Mouse (Mus musculus) NIH3T3 (cell line): ENCODE results near the gene Ogg1.
"Not testable (repeated sequence)": the region's sequence is repeated elsewhere in the genome, so short reads cannot be mapped to it uniquely, and the experiment has no call there.

ENCODE experiments used
- DNase-seq: peaks from one replicate; pipeline ENCODE4 v3.0.0-alpha.2; 2012; ENCODE audit warnings: low read depth

The Ogg1 gene

DNA sequence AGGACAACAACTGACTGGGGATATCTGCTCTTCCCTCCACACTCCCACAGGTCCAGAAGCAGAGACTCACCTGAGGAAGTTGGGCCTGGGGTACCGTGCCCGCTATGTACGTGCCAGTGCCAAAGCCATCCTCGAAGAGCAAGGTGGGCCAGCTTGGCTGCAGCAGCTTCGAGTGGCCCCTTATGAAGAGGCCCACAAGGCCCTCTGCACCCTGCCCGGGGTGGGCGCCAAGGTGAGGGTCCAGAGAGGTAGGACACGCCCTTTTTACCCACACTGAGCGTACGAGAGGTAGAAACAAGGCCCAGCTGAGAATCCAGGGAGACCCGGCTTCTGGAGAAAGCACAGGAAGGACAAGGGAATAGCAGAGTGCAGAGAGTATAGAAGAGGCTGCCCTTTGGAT, 4.9 kb downstream of the Ogg1 start:
- DNase-seq = no peak

DNA sequence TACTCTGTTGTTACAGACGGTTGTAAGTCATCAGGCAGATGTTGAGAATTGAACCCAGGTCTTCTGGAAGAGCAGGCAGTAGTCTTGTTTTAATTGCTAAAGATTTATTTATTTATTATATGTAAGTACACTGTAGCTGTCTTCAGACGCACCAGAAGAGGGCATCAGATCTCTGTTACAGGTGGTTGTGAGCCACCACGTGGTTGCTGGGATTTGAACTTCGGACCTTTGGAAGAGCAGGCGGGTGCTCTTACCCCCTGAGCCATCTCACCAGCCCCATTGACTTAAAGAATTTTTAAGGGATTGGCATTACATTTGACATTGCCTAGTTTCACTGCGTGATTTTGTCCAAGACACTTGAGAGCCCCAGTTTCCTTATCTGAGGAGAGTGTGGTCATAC, 6.0 kb downstream of the Ogg1 start:
- not testable (repeated sequence) for DNase-seq

DNA sequence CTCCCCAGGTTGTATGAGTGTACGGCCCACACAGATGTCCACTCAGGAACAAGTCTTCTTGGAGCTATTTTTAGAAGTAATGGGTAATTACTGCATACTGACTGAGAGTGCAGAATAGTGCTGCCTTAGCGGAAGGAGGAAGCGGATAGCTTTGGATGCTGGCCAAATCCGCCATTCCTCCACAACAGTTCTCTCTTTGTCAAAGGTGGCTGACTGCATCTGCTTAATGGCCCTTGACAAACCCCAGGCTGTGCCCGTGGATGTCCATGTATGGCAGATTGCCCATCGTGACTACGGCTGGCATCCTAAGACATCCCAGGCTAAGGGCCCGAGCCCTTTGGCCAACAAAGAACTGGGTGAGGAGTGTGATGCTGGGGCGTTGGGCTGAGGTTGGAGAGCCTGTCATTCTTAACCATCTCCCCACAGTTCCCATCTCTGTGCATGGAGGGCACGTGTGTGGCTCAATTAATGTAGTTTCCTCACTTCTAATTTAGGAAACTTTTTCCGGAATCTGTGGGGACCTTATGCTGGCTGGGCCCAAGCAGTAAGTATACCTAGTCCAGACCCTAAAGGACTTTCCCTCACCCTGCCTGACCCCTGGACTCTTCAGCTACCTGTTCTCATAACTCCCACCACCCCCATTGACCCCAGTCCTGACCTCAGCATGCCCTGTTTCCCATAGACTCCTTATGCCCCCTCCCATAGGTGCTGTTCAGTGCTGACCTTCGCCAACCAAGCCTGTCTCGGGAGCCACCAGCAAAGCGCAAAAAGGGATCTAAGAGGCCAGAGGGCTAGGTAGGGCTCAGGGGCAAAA, 6.6 kb downstream of the Ogg1 start:
- DNase-seq = peak; percentile 48

DNA sequence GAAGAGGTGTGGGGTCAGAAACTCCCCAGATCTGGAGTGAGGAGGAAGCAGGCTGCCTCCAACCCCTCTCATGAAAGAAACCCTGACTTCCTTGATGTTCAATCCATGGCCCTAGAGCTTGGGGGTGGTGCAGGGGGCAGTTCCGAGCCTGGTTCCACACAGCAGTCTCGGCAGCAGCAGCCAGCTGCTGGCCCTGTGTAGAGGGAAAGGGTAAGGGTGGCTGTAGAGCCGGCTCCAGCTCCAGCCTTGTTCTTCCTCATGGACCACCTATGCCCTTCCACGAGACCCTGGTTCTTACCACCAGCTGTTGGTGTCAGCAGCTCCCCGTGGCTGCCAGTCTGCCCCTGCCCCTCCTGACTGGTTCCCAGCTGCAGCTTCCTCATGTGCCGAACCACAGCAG, 7.4 kb downstream of the Ogg1 start:
- DNase-seq = no peak

DNA sequence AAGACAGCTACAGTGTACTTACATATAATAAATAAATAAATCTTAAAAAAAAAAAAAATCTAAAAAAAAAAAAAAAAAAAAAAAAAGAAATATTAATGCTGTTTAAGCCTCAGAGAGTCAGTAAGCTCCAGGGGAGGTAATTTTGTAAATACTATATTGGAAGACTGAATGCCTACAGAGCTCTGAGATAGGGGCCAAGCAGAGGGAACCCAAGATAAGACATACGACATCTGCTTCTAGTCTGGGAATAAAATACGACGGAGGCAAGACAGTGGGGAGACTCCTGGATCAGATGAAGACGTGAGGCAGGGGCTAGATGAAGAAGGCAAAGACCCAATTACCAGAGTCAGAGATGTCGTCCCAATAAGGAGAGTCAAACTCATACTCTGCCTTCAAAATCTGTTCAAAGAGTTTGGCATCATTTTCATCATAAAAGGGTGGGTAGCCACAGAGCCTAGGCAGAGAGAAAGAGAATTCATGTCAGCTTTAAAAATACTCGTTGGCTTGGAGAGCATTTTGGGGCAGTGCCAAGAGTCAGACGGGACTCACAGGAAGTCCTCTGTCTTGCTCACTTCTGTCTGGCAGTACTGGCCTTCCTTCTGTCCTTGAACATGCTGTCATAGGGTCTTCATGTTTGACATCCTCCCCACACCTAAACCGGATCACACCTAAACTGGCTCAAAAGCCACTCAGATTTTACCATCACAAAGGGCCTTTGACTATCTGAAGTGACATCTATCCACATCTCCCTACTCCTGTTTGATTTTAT, 10.3 kb downstream of the Ogg1 start:
- DNase-seq = no peak

DNA sequence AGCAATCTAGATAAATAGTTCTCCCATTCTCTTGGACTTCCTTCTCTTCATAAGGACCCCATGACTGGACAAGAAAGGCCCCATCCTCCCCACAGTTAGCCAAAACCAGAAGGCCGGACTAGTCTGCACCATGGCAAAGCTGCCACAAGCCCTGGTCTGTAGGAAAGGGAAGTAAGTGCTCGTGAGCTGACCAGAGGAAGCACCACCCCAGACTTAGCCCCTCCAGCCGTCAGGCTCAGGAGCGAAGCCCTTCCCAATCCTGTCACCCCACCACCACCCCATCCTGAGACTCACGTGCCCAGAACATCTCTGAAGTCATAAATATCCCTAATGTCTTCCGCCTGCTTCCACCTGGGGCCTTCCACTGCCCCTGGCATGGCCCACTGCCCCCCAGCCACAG, 14.8 kb downstream of the Ogg1 start:
- no peak for DNase-seq

DNA sequence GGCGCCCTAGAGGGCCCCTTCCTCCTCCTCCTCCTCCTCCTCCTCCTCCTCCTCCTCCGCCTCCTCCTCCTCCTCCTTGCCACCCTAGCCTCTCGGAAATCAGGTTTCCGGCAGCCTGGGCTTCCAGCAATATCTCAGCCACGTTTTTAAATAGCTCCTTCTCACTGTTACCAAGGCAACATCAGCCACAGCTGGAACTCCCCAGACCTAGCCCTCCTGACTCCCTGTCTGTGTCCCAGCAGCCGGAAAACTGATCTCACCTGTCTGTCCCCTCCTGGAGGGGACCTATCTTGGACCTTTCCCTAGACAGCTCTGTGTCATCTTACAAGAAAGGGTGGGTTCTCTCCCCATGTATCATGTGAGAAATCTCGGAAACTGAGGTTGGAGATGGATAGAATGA, 15.5 kb downstream of the Ogg1 start:
- no peak for DNase-seq

DNA sequence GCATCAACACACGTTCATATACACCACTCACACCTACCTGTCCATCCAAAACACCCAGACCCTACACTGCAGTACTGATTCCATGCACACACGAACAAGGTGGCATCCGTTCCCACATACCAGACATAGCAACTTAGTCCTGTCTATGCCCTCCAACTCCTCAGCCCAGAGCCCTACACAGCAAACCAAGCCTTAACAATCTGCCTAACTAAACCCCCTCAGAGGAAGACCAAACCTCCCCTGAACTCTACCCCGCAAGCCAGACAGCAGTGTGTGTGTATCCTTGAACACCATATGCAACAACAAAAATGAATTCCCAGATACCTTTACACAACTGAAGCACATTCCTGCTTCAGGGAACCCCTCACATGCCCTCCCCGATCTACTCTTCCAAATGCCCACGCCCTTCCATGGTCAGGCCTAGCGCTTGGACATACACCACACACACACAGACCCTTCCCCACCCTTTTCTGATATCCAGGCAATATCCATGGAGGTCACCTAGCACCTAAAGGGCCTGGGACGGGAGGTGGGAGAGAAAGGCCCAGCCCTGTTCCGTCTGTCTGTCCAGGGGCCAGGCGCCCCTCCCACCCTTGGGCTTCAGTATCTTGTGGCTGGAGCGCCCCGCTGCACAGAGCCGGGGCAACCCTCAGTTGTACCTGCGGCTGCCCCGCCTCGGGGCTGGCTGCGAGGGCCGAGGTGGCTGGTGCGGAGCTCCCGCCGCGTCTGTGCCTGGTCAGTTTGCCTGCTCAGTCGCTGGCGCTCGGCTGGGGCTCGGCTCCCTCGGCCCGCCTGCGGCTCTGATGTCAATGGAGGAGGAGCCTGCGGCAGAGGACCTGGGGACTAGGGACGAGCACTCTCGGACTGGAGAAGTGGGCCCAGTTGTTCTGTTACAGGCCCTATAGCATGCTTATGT, 16.7 kb downstream of the Ogg1 start, which contains the start of gene Camk1:
Gene Camk1 (minus strand): TSS at position 808 of the 916 bp plus-strand sequence.
- DNase-seq = peak; percentile 90

DNA sequence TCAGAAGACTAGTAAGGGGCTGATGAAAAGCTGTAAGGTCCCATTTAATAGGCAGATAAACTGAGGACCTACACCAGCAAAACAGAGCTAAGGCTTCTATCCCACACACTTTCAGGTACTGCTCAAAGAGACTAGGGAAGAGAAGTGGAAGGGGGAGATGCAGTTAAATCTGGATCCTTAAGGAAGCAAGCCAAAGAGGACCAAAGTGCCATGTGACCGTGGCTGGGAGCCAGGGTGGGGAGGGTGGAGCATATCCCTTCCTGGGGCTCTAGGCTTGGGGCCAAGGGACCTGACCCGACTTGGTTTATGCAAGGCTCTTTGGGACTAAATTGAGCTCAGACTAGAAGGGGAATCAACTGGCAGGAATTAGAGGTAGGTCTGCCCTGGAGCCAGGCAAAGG, 17.5 kb downstream of the Ogg1 start:
- peak; percentile 77 for DNase-seq

DNA sequence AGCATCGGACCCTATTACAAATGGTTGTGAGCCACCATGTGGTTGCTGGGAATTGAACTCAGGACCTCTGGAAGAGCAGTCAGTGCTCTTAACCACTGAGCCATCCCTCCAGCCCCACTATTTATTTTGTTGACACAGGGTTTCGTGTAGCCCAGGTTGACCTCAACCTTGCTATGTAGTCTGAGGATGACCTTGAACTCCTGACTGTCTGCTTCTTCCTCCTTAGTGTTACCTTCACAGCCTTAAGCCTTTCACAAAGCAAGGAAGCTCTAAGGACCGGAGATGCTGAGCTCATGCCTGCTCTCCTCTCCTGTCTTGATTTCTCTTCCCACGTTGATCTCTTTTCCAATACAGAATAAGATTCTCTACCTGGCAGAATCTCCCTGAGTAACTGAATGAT, 20.1 kb downstream of the Ogg1 start:
- DNase-seq = no peak

DNA sequence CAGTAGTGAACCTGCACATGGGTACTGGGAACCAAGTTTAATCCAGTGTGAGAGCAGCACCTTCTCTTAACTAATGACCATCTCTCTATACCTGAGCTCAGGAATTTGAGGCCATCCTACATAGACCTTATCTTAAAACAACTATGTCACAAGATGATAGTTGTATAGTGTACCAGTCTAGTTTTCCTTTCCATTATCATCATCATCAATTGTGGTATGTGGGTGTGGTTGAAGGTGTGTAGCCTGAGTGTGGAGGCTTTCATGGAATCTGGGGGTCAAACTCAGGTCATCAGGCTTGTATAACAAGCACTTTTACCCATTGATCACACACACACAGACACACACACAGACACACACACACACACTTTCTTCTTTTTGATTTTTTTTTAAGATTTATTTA, 23.8 kb downstream of the Ogg1 start:
- DNase-seq = no peak

DNA sequence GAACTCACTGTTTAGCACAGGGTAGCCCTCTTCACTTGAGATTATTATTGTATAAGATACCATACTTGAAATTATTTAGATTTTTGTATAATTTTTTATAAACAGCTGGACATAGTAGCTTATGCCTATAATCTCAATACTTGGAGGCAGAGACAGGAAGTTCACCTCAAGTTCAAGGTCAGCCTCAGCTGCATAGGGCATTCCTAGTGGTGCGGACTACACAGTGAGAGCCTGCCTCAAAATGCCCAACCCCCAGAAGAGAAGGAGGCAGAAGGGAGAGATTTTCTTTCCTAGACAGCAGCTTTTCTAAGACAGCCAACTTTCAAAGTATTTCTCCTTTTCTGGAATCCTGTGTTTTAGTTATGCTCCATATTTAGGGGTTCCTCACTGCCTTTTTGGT, 24.4 kb downstream of the Ogg1 start:
- DNase-seq = no peak

DNA sequence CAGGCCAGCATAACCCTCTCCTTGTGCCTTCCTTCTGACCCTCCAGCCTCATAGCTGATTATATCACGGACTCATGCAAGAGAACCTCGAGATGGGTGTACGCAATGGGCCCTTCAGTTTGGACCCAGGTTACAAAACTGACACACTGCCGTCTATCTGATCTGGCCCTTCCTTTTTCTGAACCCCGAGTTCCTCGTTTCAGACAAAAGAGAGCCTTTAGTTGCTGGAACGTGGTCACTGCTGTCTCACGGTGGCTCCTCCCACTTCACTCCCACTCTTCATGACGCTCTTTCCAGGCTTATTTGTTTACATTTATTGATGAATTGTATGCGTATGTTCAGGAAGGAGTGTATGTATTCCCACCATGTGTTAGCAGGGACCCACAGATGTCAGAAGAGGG, 24.9 kb downstream of the Ogg1 start:
- DNase-seq = no peak

DNA sequence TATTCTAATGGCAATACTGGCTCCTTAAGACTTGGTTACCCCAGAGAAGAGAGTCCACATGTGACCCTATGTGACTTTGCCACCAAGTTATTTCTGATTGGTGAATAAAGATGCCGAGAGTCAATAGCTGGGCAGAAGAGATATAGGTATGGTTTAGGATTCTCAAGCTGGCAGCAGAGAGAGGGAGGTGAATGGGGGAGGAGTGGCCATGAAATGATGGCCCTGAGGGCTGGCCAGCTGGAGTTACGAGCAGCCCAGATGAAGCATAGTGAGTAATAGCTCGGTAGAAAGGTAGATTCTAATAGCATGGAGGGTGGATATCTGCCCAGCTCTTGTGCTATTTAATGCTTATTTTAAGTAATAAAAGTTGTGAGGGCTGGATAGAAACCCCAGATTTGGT, 26.0 kb downstream of the Ogg1 start:
- DNase-seq = no peak

DNA sequence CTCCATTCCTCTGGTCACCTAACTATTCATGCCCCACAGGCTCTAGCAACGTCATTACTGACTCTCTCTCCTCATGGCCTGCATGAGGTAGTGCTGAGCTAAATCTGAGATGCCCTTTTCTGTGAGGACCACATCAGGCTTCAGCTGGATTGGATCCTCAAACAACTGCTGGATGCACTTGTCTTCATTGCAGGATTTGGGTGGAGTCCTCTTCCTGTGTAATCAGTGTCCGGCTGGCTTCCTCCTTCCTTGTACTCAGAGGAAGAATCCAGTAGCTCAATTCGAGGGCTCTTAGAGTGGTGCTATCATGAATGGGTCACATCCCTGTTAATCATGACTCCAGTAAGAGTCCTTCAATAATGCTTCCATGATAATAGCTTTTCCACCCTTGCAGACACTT, 26.9 kb downstream of the Ogg1 start:
- DNase-seq = no peak

DNA sequence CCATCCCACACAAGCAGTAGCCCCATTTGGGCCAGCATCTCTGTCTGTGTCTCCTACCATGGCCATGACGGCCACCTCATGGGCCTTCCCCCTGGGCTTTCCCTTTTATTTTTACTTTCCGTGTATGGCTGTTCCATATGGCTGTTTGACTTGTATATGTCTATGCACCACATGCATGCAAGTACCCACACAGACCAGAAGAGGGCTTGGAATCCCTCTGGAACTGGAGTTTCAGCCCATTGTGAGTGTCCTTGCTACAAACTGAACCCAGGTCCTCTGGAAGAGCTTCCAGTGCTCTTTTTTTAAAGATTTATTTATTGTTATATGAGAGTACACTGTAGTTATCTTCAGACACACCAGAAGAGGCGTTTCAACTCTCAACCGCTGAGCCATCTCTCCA, 34.7 kb downstream of the Ogg1 start:
- no peak for DNase-seq

DNA sequence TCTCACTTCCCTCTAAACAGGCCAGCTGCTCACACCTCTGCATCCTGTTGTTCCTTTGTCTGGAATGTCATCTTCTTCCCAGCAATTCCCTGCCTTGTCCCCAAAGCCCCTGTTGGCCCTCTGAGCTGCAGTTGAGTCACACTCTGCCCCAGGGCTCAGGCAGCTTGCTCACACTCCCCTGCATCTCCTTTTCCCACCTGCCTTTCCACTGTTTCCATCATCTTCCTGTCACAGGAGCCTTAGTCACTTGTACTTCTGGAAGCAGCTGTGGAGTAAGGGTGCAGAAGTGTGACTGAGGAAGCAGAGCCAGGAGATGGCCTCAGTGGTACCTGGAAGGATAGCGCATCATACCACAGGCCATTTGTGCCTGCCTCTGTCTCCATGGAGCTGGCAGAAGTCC, 35.5 kb downstream of the Ogg1 start:
- no peak for DNase-seq

DNA sequence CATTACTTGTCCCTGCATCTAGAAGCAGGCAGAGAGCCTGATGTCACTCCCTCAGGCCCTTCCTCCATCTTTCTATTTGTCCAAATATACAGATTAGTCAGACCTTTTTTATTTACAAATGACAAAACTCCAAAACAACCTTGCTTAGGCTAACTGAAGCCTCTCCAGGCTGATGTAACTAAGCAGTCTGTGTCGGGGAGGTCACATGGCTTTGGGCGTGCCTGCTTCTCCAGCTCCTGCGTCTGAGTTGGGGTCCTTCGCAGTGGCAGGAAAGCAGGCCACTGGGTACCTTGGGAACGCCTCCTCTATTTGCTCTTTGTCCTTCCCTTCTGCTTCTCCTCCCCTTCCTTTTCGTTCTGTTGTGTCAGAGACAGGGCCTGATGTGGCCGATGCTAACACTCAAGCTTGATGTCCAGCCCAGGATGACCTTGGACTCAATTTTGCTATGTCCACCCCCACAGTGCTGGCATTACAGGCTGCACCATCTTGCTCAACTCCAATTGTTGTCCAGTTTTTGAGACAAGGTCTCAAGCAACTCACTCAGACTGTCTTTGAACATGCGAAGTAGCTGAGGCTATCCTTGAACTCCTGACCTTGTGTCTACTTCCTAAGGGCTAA, 37.9 kb downstream of the Ogg1 start:
- DNase-seq = no peak

DNA sequence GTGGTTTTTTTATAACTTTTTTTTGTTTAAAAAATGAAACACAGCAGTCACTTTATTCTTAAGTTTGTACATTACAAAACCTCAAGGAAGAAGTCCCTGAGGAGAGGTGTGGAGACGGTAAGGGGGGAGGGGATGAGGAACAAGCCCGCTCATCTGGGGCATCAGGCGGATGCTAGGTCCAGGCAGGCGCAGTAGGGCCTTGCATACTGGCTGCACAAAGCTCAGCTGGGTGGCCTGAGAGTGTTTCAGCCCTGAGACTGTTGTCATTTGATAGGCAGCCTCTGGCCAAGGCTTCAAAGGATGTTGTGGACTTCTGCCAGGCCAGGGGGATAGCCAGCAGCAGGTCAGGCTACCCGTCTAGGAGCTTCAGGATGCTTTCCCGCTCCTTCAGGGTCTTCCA, 39.9 kb downstream of the Ogg1 start:
- no peak for DNase-seq

DNA sequence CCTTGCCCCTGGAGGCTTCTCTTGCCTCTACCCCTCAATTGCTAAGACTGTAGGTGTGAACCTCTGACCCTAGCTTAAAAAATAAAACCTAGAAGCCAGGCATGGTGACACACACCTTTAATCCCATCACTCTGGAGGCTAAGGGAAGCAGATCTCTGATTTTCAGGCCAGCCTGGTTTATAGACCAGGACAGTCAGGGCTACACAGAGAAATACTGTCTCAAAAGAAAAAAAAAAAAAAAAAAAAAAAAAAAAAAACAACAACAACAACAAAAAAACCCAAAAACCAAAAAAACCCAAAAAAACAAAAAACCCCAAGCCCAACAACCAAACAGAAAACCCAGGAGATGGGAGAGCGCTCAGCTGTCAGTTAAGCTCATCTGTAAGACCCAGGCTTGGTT, 40.8 kb downstream of the Ogg1 start:
- no peak for DNase-seq

DNA sequence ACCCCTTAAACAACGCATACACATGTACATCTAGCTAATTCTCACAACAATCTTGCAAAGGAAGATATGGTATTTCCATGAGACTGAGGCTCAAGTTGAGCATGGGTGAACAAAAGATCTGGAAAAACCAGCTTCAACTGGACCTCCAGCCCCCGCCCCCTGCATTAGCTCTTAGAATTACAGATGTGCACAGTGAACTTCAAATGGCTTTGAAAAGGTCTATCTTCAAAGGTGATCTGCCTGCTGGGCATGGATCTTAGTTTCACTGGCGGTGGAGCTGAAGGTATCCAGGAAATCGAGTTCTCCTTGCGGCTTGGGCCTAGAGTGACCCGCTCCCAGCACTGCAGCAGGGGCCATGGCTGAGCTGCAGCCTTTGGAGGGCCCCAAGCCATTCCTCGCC, 41.4 kb downstream of the Ogg1 start:
- no peak for DNase-seq

DNA sequence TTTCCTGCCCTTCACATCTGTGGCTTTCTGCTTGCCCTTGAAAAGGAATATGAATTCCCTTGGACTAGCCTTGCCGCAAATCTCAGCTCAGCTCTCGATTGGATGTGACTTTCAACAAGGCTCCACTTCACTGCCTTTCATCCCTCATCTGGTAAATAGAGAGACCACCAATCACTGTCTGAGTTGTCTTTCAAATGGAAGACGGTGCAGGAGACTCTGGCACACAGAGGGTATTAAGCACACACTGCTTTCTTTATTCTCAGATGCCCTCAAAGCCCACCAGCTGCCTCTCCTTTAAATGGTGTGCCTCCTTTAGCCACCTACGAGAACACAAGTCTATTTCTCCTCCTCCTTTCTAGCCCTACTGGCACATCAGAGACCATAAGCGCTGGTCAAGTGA, 41.8 kb downstream of the Ogg1 start:
- no peak for DNase-seq
